Mouse (Mus musculus) adrenal gland, postnatal 4 days (tissue): ENCODE data around the gene Grip2. TPM values are rescaled to one million over a fixed set of nuclear protein-coding genes. Genes with fewer than 3 reads are reported as not detected.

ENCODE experiments used
- total RNA-seq, 2 experiments: library from RNA; stranded (reverse); gene quantifications; 2 replicates each; pipeline ENCODE4 v1.2.3; 2021

The Grip2 gene
- total RNA-seq, 2 experiments from 2014 or later = 2.1 to 2.8 TPM

Other genes with a start within 250 kb of the Grip2 start
- 100 to 1,000 TPM; 314 to 322 TPM for gene Slc6a6, start 143.2 kb downstream of the Grip2 start, total RNA-seq
- gene Ccdc174, start 50.8 kb upstream of the Grip2 start, total RNA-seq = 10 to 100 TPM; 29.8 to 31.3 TPM
- gene 4930590J08Rik, start 75.6 kb upstream of the Grip2 start, total RNA-seq = 1 to 10 TPM; 1.6 to 2.2 TPM
- gene Fgd5, start 151.6 kb upstream of the Grip2 start, total RNA-seq = 10 to 100 TPM; 23.7 to 25.8 TPM